Mouse (Mus musculus): ENCODE results near the gene Mpv17l2.

Gene Mpv17l2

GRCm38 (mm10) chr8:70766571-70767440 is 6.1 kb upstream of the Mpv17l2 start:
- in situ Hi-C loops (cut with MseI, MboI) = no loop called here

DNA sequence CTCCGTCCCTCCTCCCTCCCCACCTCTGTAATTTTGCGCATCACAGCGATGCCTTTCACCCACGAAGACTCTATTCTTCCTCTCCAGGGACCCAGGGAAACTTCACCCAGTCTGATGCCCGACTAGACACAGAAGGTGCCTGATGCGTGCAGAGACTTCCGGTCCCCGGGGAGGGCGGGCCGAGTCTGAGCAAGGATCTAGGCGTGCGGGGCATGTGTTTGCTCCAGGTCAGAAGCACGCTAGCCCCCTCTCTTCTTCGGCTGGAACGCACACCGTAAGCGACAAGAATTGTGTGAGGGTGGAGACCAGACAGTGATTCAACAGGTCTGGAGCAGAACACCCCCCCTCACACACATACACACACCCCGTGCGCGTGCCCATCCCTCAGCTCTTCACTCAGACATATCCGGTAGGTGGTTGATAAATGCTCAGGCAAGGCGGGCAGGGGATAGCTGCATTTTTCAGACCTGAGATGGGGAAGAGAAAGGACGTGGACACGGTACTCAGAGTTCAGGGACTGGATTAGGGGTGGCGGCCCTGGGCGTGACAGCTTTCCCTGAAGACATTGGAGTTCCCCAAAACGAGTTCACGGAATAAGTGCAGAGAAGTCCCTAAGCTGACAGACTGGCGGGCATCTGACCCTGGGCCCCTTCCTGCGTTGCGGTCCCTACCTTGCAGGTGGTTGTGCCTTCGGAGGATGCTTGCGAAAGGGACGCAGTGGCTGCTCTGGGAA is 5.3 kb upstream of the Mpv17l2 start:
- in situ Hi-C loops (cut with MseI, MboI) = no loop called here

DNA sequence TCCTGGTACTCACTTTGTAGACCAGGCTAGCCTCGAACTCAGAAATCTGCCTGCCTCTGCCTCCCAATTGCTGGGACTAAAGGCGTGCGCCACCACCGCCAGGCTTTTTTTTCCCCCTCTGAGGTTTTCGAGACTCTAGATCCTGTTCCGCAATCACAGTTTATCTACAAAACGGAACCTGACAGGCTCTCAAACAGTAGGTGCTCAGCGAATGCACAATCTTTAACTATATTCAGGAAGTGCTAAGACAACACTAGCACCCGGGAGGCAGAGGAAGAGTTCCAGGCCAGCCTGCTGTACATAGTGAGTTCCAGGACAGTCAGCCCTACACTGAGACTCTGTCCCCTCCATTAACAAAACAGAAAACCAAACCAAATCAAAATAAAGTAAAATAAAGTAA is 4.6 kb upstream of the Mpv17l2 start:
- in situ Hi-C loops (cut with MseI, MboI) = no loop called here

DNA sequence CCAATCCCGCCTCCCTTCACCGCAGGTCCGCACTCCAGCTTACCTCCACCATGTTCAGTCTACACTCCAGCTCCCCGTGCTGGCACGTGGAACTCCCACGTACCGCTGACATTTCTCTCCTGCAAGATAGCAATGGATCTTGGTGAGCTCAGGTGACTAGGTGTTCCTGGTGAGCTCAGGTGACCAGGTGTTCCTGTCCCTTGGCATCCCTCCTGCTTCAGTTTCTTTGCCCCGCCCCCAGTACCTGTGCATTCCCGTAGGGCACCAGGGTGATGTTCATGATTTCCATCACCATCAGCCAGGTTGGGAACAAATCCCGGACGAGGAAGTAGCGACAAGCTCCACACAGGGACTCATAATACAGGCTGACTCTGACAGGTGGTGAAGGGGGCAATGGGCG is 3.9 kb upstream of the Mpv17l2 start:
- in situ Hi-C loops (cut with MseI, MboI) = no loop called here

- in situ Hi-C loops (cut with MseI, MboI) = no loop called here
Measured at GRCm38 (mm10) chr8:70764026-70764425, 3.3 kb upstream of the Mpv17l2 start.

DNA sequence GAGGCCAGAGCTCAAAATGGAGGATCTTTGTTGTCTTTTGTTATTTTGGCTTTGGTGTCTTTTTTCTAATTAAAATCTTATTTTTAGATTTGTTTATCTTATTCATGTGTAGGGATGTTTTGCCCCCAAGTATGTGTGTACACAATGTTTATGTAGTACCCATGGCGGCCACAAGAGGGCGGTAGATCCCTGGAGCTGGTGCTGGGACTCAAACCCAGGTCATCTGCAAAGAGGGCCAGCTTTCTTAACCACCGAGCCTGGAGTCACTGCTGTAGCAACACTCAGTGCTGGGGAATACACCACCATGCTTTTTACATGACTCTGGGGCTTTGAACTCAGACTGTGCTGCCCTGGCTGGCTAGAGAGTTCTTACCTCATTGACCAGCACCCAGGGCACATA is 2.6 kb upstream of the Mpv17l2 start:
- in situ Hi-C loops (cut with MseI, MboI) = no loop called here

DNA sequence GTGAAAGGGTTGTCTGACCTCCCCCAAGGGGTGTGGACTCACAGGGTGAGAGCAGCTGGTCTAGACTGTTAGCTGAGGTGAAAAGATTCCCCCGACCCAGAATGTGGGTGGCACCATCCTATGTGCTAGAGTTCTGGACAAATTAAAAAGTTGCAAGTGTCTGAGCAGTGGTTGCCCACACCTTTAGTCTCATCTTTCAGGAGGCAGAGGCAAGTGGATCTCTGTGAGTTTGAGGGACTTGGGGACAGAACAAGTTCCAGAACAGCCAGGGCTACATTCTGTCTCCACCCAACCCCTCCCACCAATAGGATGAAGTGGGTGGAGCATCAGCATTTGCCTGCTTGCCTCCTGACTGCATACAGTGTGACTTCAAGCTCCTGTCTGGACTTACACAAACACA is 1.4 kb upstream of the Mpv17l2 start:
- in situ Hi-C loops (cut with MseI, MboI) = no loop called here

DNA sequence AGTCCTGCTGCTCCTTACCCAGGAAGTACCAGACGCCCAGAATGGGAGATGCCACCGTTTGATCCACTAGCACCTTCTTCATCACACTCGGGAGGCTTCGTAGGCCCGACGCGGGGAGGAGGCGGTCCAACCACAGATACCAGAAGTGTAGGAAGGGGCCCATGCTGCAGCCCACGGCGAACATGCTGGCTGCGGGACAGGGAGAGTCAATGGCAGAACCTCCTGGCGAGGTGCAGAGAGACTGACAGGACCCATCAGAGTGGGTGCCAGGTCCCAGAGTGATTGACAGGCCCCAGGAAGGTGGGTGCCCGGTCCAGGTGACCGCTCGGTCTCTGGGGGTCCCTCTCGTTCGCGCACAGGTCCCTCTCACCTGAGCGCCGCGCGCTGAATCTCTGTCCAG is 396 bp downstream of the Mpv17l2 start:
- in situ Hi-C loops (cut with MseI, MboI) = no loop called here

GRCm38 (mm10) chr8:70758616-70759561 is 1.9 kb downstream of the Mpv17l2 start:
- in situ Hi-C loops (cut with MseI, MboI) = loop anchor here (5.0 kb wide), 1 partner anchor 37 kb away; the partner anchor contains the start of gene Pde4c (in 2 of the 2)

GRCm38 (mm10) chr8:70758308-70758615 is 2.5 kb downstream of the Mpv17l2 start:
- in situ Hi-C loops (cut with MseI, MboI) = loop anchor here (5.0 kb wide), 1 partner anchor 36 kb away; the partner anchor contains the start of gene Pde4c (in 2 of the 2)

DNA sequence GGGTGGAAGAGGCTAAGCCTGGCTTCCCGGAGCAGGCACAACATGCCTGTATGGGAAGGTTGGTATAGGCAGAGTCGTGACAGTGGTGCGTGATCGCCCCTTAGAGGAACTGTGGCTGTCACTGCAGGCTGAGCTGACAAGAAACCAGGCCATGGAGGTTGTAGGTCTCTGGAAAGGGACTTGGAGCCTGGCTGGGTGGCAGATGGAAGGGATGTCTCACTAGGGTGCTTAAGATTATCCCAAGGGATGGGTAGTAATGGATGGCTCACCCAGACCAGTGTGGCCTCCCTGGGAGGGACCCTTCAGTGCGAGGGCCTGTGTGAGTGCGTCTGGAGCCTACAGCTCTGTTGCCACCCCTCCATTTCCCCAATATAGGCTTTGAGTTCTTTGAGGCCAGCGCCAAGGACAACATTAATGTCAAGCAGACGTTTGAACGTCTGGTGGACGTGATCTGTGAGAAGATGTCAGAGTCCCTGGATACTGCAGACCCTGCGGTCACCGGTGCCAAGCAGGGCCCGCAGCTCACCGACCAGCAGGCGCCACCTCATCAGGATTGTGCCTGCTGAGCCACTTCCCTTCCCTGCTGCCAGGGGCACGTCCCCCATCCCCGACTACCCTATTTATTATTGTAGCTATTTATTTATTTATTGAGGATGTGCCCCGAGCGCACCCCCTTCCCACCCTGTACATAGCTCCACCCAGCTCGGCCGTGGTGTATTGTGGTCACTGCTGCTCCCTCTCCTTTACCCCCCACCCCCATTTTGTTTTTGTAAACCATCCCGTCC is 3.0 kb downstream of the Mpv17l2 start:
- in situ Hi-C loops (cut with MseI, MboI) = loop anchor here (5.0 kb wide), 1 partner anchor 35 kb away; the partner anchor contains the start of gene Pde4c (in 2 of the 2)

GRCm38 (mm10) chr8:70756476-70757040 is 4.2 kb downstream of the Mpv17l2 start:
- in situ Hi-C loops (cut with MseI, MboI) = loop anchor here (5.0 kb wide), 1 partner anchor 34 kb away; the partner anchor contains the start of gene Pde4c (in 2 of the 2)

- in situ Hi-C loops (cut with MseI, MboI) = loop anchor here (5.0 kb wide), 1 partner anchor 34 kb away; the partner anchor contains the start of gene Pde4c (in 2 of the 2)
Measured at GRCm38 (mm10) chr8:70755661-70756475, 4.9 kb downstream of the Mpv17l2 start.

DNA sequence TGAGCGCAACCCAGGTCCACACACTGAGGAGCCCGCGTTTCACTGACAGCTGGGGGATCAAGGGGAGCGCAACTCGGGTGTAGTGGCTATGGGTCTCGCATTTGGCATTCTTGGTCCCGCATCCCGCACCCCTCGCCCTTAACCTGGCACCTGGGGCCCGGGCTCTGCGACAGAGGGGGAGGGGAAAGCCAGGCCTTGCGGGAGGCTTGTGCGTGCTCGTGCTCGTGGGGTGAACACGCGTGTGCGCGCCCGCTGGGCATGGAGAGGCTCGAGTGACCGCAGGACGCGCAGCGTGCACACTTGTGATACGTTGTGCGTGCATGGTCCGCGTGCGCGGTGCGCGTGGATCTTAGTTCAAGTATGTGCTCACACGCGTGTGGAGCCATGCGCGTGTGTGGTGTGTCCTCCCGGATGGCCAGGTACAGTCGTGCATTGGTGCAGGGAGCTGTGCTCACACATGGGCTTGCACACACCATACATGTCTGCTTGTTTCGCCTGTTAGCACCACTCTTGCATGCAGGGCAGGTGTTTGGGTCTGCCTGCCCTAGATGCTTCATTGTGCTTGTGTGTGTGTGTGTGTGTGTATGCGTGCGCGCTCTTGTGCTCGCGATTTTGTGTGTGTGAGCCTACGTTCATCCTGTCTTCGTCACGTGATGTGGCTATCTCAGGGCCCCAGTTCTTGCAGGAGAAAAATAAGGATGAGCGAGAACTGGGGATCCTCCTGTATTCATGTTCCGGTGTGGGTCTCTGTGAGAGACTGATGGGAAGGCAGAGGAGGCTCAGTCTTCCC is 5.7 kb downstream of the Mpv17l2 start:
- in situ Hi-C loops (cut with MseI, MboI) = loop anchor here (5.0 kb wide), 1 partner anchor 33 kb away; the partner anchor contains the start of gene Pde4c (in 2 of the 2)

DNA sequence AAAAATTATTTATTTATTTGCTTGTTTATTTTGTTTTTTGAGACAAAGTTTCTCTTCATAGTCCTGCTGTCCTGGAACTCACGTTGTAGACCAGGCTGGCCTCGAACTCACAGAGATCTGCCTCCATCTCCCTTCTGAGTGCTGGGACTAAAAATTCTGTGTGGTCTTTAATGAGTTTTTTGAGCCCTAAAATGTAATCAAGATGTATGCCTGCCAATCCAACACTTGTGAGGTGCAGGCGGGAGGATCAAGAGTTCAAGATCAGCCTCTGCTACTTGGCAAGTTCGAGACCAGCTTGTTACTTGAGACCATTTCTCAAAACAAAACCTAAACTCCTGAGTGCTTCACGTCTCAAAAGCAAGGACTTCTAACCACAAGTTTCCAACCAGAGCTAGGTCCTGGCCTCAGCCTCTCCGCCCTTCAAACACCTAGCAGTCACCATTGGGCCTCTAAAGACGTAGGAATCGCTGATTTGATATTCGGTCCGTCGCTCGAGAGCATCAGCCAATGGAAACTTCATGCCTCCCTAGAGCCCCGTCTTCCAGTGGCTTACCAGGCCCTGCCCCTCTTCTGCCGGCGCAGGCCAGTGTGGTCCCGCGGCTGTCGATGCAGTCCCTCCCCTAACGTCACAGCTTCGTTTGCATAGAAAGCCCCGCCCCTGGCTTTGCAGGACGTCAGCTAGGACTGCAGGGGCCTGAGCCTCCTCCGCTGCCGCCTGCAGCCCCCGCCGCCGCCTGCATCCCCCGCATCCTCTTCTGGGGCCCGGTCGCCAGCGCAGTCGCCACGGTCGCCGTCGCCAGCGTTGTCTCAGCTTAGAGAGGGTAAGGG is 6.5 kb downstream of the Mpv17l2 start, which contains the start of gene Rab3a:
Gene Rab3a, plus strand, starts transcription at position 637 of the 828 bp plus-strand sequence.
- in situ Hi-C loops (cut with MseI, MboI) = no loop called here

DNA sequence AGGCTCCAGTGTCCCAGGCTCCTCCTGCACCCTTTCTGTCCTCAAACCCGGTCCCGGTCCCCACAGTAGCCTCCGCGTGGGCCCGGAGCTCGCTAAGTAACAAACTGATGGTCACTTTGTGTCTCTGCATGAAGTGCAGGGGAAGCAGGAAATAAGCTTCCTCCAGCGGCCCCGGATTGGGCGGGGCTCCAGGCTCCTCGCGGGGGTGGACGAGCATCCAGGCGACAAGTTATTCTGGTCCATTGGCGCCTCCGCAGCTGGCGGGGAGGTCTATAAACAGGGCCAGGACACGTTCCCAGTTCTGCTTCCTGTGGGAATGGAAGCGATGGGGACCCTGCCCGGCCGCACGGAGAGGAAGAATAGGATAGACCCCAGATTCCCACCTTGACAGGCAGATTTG is 7.6 kb downstream of the Mpv17l2 start:
- in situ Hi-C loops (cut with MseI, MboI) = no loop called here

DNA sequence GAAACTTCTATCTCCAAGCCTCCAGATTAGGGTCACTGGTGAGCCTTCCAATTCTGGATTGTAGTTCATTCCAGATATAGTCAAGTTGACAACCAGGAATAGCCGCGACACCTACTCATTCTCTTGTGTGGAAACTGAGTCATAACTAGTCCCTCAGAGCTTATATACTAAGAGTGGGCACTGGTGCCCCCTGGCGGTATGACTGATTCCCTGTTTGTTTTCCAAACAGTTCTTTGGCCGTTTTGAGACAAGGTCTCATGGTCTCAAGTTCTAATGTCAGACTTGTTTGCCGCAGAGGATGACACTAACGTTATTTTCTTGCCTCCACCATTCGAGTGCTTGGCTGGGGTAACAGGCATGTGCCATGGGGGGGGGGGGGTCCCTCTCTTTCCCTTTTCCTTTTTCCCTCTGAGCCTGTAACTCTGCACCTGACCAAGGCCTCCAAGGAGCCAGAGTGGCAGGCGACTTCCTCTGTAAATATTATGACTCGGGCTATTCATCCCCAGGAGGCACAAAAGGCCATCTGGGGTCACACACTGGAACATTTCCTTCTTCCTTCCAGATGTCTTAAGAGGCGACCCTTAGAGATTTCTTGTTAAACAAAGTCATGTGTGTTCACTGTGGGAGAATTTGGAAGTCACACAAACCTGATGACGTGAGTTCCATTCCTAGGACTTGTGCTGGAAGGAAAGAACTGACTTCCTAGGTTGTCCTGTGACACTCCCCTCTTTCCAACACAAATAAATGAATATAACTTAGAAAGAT is 8.6 kb downstream of the Mpv17l2 start:
- in situ Hi-C loops (cut with MseI, MboI) = no loop called here

Data from mouse trophoblast stem cell (cell line).